Mouse (Mus musculus) kidney, adult 2 months (tissue): ENCODE data around the gene Ahnak2.

ENCODE experiments used
- CTCF ChIP-seq: fragments of 200-500 bp; conservative IDR thresholded peaks from 2 replicates; pipeline ENCODE4 v1.5.1; 2011; ENCODE audit warnings: low read depth, mild to moderate bottlenecking, control low read depth, low read length, moderate library complexity, mixed read lengths; ENCODE audit not compliant: insufficient read depth, insufficient read length
- POLR2A ChIP-seq: fragments of 200-500 bp; IDR thresholded peaks from one replicate; pipeline ENCODE4 v1.6.1; 2011; ENCODE audit warnings: low read depth, low read length, control low read depth

DNA sequence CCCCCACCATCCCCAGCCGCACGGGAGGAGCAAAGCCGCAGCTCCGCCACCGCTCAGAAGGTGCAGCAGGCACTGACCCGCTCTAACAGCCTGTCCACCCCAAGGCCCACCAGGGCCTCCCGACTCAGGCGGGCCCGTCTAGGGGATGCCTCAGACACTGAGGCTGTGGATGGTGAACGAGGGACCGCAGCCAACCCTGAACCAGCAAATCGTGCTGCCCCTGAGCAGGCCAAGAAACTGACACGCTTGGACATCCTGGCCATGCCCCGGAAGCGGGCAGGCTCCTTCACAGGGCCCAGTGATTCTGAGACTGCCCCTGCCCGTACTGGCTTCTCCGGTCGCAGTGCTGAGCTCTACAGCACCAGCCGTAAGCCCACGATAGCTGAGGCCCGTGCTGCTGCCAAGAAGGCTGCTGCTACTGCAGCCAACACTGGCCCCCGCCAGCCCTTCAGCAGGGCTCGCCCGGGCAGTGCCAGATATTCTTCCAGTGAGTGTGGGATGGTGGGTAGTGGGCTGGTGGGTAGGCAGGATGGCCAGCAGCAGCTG, 63.4 kb downstream of the Ahnak2 start:
- TF ChIP-seq CTCF (no peak), POLR2A (no peak)
